Mouse (Mus musculus) testis, adult 2 months (tissue): ENCODE measurements around the gene Kirrel. TPM values are rescaled to one million over a fixed set of nuclear protein-coding genes. Genes with fewer than 3 reads are reported as not detected.
"Not testable (repeated sequence)": the region's sequence is repeated elsewhere in the genome, so short reads cannot be mapped to it uniquely, and the experiment has no call there.

Experiments
- H3K27ac ChIP-seq: fragments of 200-500 bp; 2 replicates; pipeline ENCODE4 v1.5.1; 2012; ENCODE audit warnings: low read depth, low read length; ENCODE audit not compliant: control insufficient read depth, insufficient read depth
- H3K27me3 ChIP-seq: fragments of 200-500 bp; 2 replicates; pipeline ENCODE4 v1.6.1; 2012; ENCODE audit warnings: mild to moderate bottlenecking, low read length, moderate library complexity; ENCODE audit not compliant: control insufficient read depth, insufficient read depth
- H3K36me3 ChIP-seq: fragments of 200-500 bp; 2 replicates; pipeline ENCODE4 v1.6.1; 2012; ENCODE audit warnings: mild to moderate bottlenecking, low read length; ENCODE audit not compliant: control insufficient read depth, insufficient read depth
- H3K4me1 ChIP-seq: fragments of 200-500 bp; 2 replicates; pipeline ENCODE4 v1.6.1; 2012; ENCODE audit warnings: low read length; ENCODE audit not compliant: control insufficient read depth, insufficient read depth
- H3K4me3 ChIP-seq: fragments of 200-500 bp; 2 replicates; pipeline ENCODE4 v1.5.1; 2012; ENCODE audit warnings: low read depth, mild to moderate bottlenecking, low read length, moderate library complexity, mixed read lengths; ENCODE audit not compliant: control insufficient read depth
- CTCF ChIP-seq: fragments of 200-500 bp; IDR thresholded peaks from 2 replicates; pipeline ENCODE4 v1.5.1; 2012; ENCODE audit warnings: low read depth, mild to moderate bottlenecking, inconsistent platforms, low read length, moderate library complexity; ENCODE audit not compliant: control insufficient read depth, insufficient read depth, insufficient replicate concordance
- POLR2A ChIP-seq: fragments of 200-500 bp; IDR thresholded peaks from 2 replicates; pipeline ENCODE4 v1.6.1; 2012; ENCODE audit warnings: low read depth, mild to moderate bottlenecking, inconsistent platforms, low read length, moderate library complexity; ENCODE audit not compliant: control insufficient read depth
- polyA plus RNA-seq: library from polyadenylated mRNA; depleted of rRNA; stranded (reverse); fragments of >200 nt; gene quantifications from 2 replicates; pipeline ENCODE4 v1.2.3, GENCODE M21; 2012

The Kirrel gene
- polyA plus RNA-seq, 1 experiment = 1.8 TPM

DNA sequence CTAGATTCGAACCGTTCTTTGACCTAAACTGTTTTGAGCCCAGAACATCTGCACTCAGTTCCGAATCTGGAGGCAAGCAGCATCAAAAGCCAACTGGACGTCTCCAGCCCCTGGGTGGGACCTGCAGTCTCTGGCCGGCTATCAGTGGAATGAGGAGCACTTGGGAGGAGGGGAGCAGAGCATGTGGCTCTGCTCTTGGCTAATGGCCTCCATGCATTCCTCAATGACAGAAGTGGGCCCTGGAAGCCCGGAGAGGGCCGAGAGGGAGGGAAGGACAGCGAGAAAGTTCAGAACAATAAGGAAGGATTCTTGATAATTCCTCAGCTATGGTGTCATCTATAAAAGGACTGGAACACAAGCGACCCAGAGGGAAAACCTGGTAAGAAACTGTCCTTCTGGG is 59.7 kb downstream of the Kirrel start:
- TF ChIP-seq CTCF = no peak
- Histone ChIP-seq H3K4me3 (no peak overlapping the region), H3K4me1 (peaks cover 2% of the 10 kb centered on the region), H3K27me3 (no peaks in the 10 kb centered on the region), H3K27ac (no peak overlapping the region), H3K36me3 (no peaks in the 10 kb centered on the region)

DNA sequence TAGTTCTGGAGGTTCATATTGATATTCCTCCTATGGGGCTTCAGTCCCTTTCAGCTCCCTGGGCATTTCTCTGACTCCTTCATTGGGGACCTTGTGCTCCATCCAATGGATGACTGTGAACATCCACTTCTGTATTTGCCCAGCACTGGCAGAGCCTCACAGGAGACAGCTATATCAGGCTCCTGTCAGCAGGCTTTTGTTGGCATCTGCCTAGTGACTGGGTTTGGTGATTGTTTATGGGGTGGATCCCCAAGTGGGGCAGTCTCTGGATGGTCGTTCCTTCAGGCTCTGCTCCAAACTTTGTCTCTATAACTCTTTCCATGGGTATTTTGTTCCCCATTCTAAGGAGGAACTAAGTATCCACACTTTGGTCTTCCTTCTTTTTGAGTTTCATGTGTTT is 60.7 kb downstream of the Kirrel start:
- not testable (repeated sequence) for H3K27me3 ChIP-seq, H3K4me3 ChIP-seq, H3K36me3 ChIP-seq, H3K27ac ChIP-seq, H3K4me1 ChIP-seq

DNA sequence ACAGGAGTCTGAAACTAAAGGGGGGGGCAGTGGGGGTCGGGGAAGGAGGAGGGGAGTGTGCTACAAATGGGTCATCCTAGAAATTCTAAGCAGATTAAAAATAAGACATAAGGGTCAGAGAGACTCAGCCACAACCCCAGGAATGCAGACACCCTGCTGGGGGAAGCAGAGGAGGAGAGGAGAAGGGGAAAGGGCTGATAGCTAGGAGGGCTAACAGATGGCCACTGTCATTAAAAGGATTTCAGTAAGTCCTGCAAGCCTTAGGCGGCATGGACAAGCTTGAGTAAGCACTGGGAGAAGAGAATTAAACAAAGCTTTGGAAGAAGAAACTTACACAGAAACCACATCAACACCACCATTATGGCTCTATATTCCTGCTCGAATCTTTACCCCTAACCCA is 62.3 kb downstream of the Kirrel start:
- H3K4me3 ChIP-seq = no peak overlapping the region
- no peak for TF ChIP-seq POLR2A
- TF ChIP-seq CTCF = no peak
- H3K4me1 ChIP-seq = peaks cover 2% of the 10 kb centered on the region
- H3K27me3 ChIP-seq = no peaks in the 10 kb centered on the region
- no peaks in the 10 kb centered on the region for H3K36me3 ChIP-seq
- no peak overlapping the region for H3K27ac ChIP-seq

DNA sequence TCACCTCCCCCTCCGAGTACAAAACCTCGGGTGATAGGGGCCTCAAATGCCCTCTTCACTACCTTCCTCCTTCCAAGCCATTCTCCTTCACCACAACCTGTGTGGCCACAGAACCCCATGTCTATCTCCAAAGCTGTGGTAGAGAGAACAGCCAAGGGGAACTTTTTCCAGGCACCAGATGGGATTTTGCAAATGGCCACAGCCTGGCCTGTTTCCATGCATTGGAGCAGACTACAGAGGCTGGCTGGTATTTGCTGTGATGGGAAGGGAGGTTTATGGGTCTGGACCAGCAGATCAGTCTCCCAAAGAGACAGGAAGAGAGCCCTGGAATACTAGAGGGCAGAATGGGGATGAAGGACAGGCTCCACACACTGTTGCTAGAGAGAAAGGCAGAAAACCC is 69.7 kb downstream of the Kirrel start:
- TF ChIP-seq CTCF (no peak), POLR2A (no peak)
- Histone ChIP-seq H3K4me1 (peaks cover 5% of the 10 kb centered on the region), H3K4me3 (no peak overlapping the region), H3K36me3 (no peaks in the 10 kb centered on the region), H3K27me3 (no peaks in the 10 kb centered on the region), H3K27ac (no peak overlapping the region)

- Histone ChIP-seq H3K27me3 (no peaks in the 10 kb centered on the region), H3K27ac (no peak overlapping the region), H3K4me1 (peaks cover 5% of the 10 kb centered on the region), H3K36me3 (no peaks in the 10 kb centered on the region), H3K4me3 (no peak overlapping the region)
- TF ChIP-seq CTCF = no peak
- TF ChIP-seq POLR2A = no peak
Measured at GRCm38 (mm10) chr3:87102346-87102745, 72.2 kb downstream of the Kirrel start.

DNA sequence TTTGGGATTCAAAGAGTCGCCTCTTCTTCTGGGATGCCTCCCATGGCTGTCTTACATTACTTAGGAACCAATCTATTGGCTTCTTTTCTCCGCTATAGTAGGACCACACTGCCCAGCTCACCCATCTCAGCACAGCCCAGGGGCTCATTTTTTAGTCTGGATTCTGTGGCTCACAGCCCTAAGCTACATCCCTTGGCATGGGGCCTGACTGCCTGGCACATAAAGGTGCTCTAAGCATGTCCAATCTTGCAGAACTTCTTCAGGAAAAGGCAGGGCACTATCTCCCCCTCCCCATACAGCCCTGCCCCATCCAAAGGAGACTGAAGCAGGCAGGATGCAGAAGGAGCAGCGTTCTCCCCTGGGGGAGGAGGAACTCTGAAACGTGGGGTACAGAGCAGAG is 73.6 kb downstream of the Kirrel start:
- no peak for TF ChIP-seq CTCF
- TF ChIP-seq POLR2A = no peak
- no peaks in the 10 kb centered on the region for H3K27me3 ChIP-seq
- H3K27ac ChIP-seq = no peak overlapping the region
- H3K4me3 ChIP-seq = no peak overlapping the region
- no peaks in the 10 kb centered on the region for H3K36me3 ChIP-seq
- peaks cover 2% of the 10 kb centered on the region for H3K4me1 ChIP-seq

- no peak for TF ChIP-seq POLR2A
- no peak for TF ChIP-seq CTCF
- Histone ChIP-seq H3K27me3 (no peaks in the 10 kb centered on the region), H3K4me1 (peaks cover 2% of the 10 kb centered on the region), H3K36me3 (no peaks in the 10 kb centered on the region), H3K27ac (no peak overlapping the region), H3K4me3 (no peak overlapping the region)
Measured at GRCm38 (mm10) chr3:87097969-87098946, 76.3 kb downstream of the Kirrel start.
